ENCODE assay signal across 18 mouse cellular contexts in genomic region chr7:143986281-143986680, GRCm38 (mm10). TPM values are rescaled to one million over a fixed set of nuclear protein-coding genes. Genes with fewer than 3 reads are reported as not detected.
DNase-seq lines count a peak whose midpoint lies in the region; ATAC-seq and TF ChIP-seq lines count a peak whose summit lies in the region.
"Had no signal": no experiment of that assay in that cellular context is flagged by ENCODE, and none has a peak within 500 bp of the region (broad histone marks: within the 10 kb centered on the region; RNA-seq: fewer than 3 reads in every experiment).

No protein-coding gene starts in this region.

- TF ChIP-seq CTCF in liver, adult 2 months (IDR thresholded peaks at IDR 0.05; ENCODE audit: low read depth, low read length), result no peak
- no peak for TF ChIP-seq CTCF in kidney, postnatal 0 days (IDR thresholded peaks at IDR 0.05; ENCODE audit: low read depth)

- 28% methylated on average over 2 of the region's 2 CpGs for WGBS in liver, adult 2 months
- WGBS in liver, embryonic 11.5 days, result 87% methylated on average over 2 of the region's 2 CpGs
- 59% methylated on average over 2 of the region's 2 CpGs for WGBS in intestine, embryonic 16.5 days
- WGBS in kidney, postnatal 0 days, result 56% methylated on average over 2 of the region's 2 CpGs
- 93% methylated on average over 2 of the region's 2 CpGs for WGBS in limb, embryonic 10.5 days

- H3K36me3 ChIP-seq in liver, adult 2 months (ENCODE audit: control insufficient read depth, insufficient read depth, low read length), result no peaks in the 10 kb centered on the region
- H3K36me3 ChIP-seq in liver, embryonic 11.5 days (ENCODE audit: control insufficient read depth, insufficient read depth, low read length), result no peaks in the 10 kb centered on the region
- H3K36me3 ChIP-seq in intestine, embryonic 16.5 days (ENCODE audit: control insufficient read depth, insufficient read depth, low read length), result no peaks in the 10 kb centered on the region
- no peaks in the 10 kb centered on the region for H3K36me3 ChIP-seq in kidney, postnatal 0 days (ENCODE audit: insufficient read depth, low read length)
- H3K36me3 ChIP-seq in limb, embryonic 10.5 days, result no peaks in the 10 kb centered on the region
- H3K36me3 ChIP-seq: midbrain, embryonic 13.5 days had no signal

- H3K27ac ChIP-seq in liver, adult 2 months (replicated peaks; ENCODE audit: insufficient read depth, low read depth, low read length), result peak overlapping the region; percentile 93
- H3K27ac ChIP-seq in liver, embryonic 11.5 days (ENCODE audit: low read depth, low read length), result no peak overlapping the region
- no peak overlapping the region for H3K27ac ChIP-seq in intestine, embryonic 16.5 days (ENCODE audit: low read length)
- H3K27ac ChIP-seq in kidney, postnatal 0 days, result peak overlapping the region; percentile 62; the same call in 1 of the 2 replicates
- no peak overlapping the region for H3K27ac ChIP-seq in limb, embryonic 10.5 days
- H3K27ac ChIP-seq: hindbrain, embryonic 14.5 days; midbrain, embryonic 13.5 days had no signal

- no peak for ATAC-seq in liver, embryonic 11.5 days (replicated peaks; ENCODE audit: low FRiP score)
- ATAC-seq in intestine, embryonic 16.5 days, result peak; percentile 82
- peak; percentile 61; the same call in 1 of the 2 replicates for ATAC-seq in kidney, postnatal 0 days (replicated peaks; ENCODE audit: low FRiP score, low read depth)
- no peak for ATAC-seq in monocyte, adult 5-6 weeks (replicated peaks; ENCODE audit: insufficient number of reproducible peaks, low FRiP score, low TSS enrichment, poor library complexity, severe bottlenecking)
- ATAC-seq: forebrain, embryonic 14.5 days; midbrain, embryonic 13.5 days had no signal

- H3K9me3 ChIP-seq in liver, embryonic 11.5 days (ENCODE audit: control insufficient read depth, low read length), result no peaks in the 10 kb centered on the region
- H3K9me3 ChIP-seq in intestine, embryonic 16.5 days (ENCODE audit: control insufficient read depth, low read length), result no peaks in the 10 kb centered on the region
- H3K9me3 ChIP-seq in kidney, postnatal 0 days (replicated peaks; ENCODE audit: low read length), result no peaks in the 10 kb centered on the region
- H3K9me3 ChIP-seq in limb, embryonic 10.5 days (replicated peaks), result no peaks in the 10 kb centered on the region
- H3K9me3 ChIP-seq: midbrain, embryonic 13.5 days had no signal

- H3K4me2 ChIP-seq in liver, embryonic 11.5 days, result no peak overlapping the region
- H3K4me2 ChIP-seq in intestine, embryonic 16.5 days (ENCODE audit: low read depth, low read length), result no peak overlapping the region
- H3K4me2 ChIP-seq in kidney, postnatal 0 days (ENCODE audit: low read length), result no peak overlapping the region
- H3K4me2 ChIP-seq: heart, embryonic 11.5 days; hindbrain, embryonic 14.5 days; midbrain, embryonic 13.5 days had no signal

- no peak for TF ChIP-seq POLR2A in liver, adult 2 months (IDR thresholded peaks at IDR 0.05; ENCODE audit: extremely low read depth, insufficient read depth, low read length)

- peaks cover 14% of the 10 kb centered on the region; the same call in 1 of the 2 replicates for H3K79me2 ChIP-seq in liver, adult 2 months (ENCODE audit: control insufficient read depth, insufficient read depth, low read length)

- peak overlapping the region; percentile 47; the same call in 1 of the 2 replicates for H3K9ac ChIP-seq in liver, adult 2 months (ENCODE audit: low read depth, low read length)
- H3K9ac ChIP-seq in liver, embryonic 11.5 days (ENCODE audit: low read depth, low read length), result no peak overlapping the region
- no peak overlapping the region for H3K9ac ChIP-seq in intestine, embryonic 16.5 days (ENCODE audit: low read depth, low read length)
- no peak overlapping the region for H3K9ac ChIP-seq in kidney, postnatal 0 days (ENCODE audit: low read depth, low read length)
- H3K9ac ChIP-seq: hindbrain, embryonic 14.5 days; midbrain, embryonic 13.5 days had no signal

- H3K4me3 ChIP-seq in liver, adult 2 months (ENCODE audit: insufficient read depth, low read depth, low read length), result no peak overlapping the region
- no peak overlapping the region for H3K4me3 ChIP-seq in liver, embryonic 11.5 days (ENCODE audit: low read depth, low read length)
- H3K4me3 ChIP-seq in intestine, embryonic 16.5 days (ENCODE audit: low read length), result no peak overlapping the region
- no peak overlapping the region for H3K4me3 ChIP-seq in kidney, postnatal 0 days (replicated peaks; ENCODE audit: low read depth, low read length)
- H3K4me3 ChIP-seq in limb, embryonic 10.5 days, result no peak overlapping the region
- H3K4me3 ChIP-seq: erythroblast, embryonic 14.5 days; midbrain, embryonic 13.5 days had no signal

- no peaks in the 10 kb centered on the region for H3K27me3 ChIP-seq in liver, adult 2 months (ENCODE audit: control insufficient read depth, insufficient read depth, low read length)
- no peaks in the 10 kb centered on the region for H3K27me3 ChIP-seq in liver, embryonic 11.5 days (replicated peaks; ENCODE audit: control insufficient read depth, insufficient read depth, low read length)
- H3K27me3 ChIP-seq in intestine, embryonic 16.5 days (replicated peaks; ENCODE audit: control insufficient read depth, insufficient read depth, low read length), result no peaks in the 10 kb centered on the region
- H3K27me3 ChIP-seq in kidney, postnatal 0 days (ENCODE audit: insufficient read depth, low read length), result no peaks in the 10 kb centered on the region
- peaks cover 14% of the 10 kb centered on the region for H3K27me3 ChIP-seq in limb, embryonic 10.5 days (ENCODE audit: low read depth, poor library complexity, severe bottlenecking)

- peak; percentile 93 for DNase-seq in liver, adult 2 months (ENCODE audit: extremely low read depth, low read depth, low spot score)
- DNase-seq in liver, embryonic 11.5 days (ENCODE audit: low spot score), result no peak
- peak; percentile 38 for DNase-seq in kidney, postnatal 0 days (ENCODE audit: low spot score)
- peak; percentile 18 for DNase-seq in lung, postnatal 36 days
- no peak for DNase-seq in thymus, postnatal 25 days
- DNase-seq in limb, embryonic 10.5 days (ENCODE audit: low spot score), result no peak
- DNase-seq: adrenal gland, adult 8-10 months; cerebellum, postnatal 14 days; heart, postnatal 14 days had no signal

- H3K4me1 ChIP-seq in liver, adult 2 months (ENCODE audit: control insufficient read depth, insufficient read depth, low read length), result peaks cover 12% of the 10 kb centered on the region
- no peaks in the 10 kb centered on the region for H3K4me1 ChIP-seq in liver, embryonic 11.5 days (replicated peaks; ENCODE audit: control insufficient read depth, insufficient read depth, low read length)
- H3K4me1 ChIP-seq in intestine, embryonic 16.5 days (ENCODE audit: control insufficient read depth, insufficient read depth, low read length), result no peaks in the 10 kb centered on the region
- no peaks in the 10 kb centered on the region for H3K4me1 ChIP-seq in kidney, postnatal 0 days (replicated peaks; ENCODE audit: insufficient read depth, low read length)
- no peaks in the 10 kb centered on the region for H3K4me1 ChIP-seq in limb, embryonic 10.5 days
- H3K4me1 ChIP-seq: midbrain, embryonic 13.5 days had no signal

RNA-seq across cellular contexts. Expression of gene Shank2, which starts 15.4 kb away (rescaled TPM):
- total RNA-seq in liver, adult 2 months (2014; rRNA removed), result 4.1 and 6.4 TPM in 2 replicates
- polyA plus RNA-seq in liver, adult 2 months (2012; rRNA removed), result 4.5 and 6.6 TPM in 2 replicates
- polyA plus RNA-seq in liver, embryonic 11.5 days (2014; fragmentation: Nextera tagmentation; extraction: Ambion mirVana), result 0.90 and 1.0 TPM in 2 replicates
- polyA plus RNA-seq in intestine, embryonic 16.5 days (2015; fragmentation: Nextera tagmentation; extraction: Ambion mirVana), result 1.0 and 1.2 TPM in 2 replicates
- 2.6 and 3.0 TPM in 2 replicates for polyA plus RNA-seq in kidney, postnatal 0 days (2015; fragmentation: Nextera tagmentation; extraction: Ambion mirVana)
- 0.39 and 0.44 TPM in 2 replicates for polyA plus RNA-seq in limb, embryonic 10.5 days (2016; fragmentation: Nextera tagmentation; extraction: Ambion mirVana)
- 0.10 TPM in 1 of 3 replicates, not detected in the others for total RNA-seq in monocyte, adult 5-6 weeks (2017)
- total RNA-seq: megakaryocyte progenitor cell, adult 5-6 weeks; MEL had no signal
- polyA plus RNA-seq: erythroblast, embryonic 14.5 days had no signal

Comparison
In these comparisons a context has a peak if more than half of its experiments do, and no peak if none do; other contexts are left out.
1. DNase-seq: peak in liver, adult 2 months (single experiment), kidney, postnatal 0 days (single experiment) and lung, postnatal 36 days (single experiment); none in liver, embryonic 11.5 days (single experiment), thymus, postnatal 25 days (single experiment) and limb, embryonic 10.5 days (single experiment).
2. H3K27ac ChIP-seq: peak in liver, adult 2 months (single experiment) and kidney, postnatal 0 days (single experiment); none in liver, embryonic 11.5 days (single experiment), intestine, embryonic 16.5 days (single experiment) and limb, embryonic 10.5 days (single experiment).
3. ATAC-seq: peak in intestine, embryonic 16.5 days (single experiment) and kidney, postnatal 0 days (single experiment); none in liver, embryonic 11.5 days (single experiment) and monocyte, adult 5-6 weeks (single experiment).